Mouse (Mus musculus): ENCODE results near the gene Naa25. TPM values are rescaled to one million over a fixed set of nuclear protein-coding genes. Genes with fewer than 3 reads are reported as not detected.

Naa25 gene
- polyA plus RNA-seq, 1 experiment from 2014 or later: 38.0 TPM

DNA sequence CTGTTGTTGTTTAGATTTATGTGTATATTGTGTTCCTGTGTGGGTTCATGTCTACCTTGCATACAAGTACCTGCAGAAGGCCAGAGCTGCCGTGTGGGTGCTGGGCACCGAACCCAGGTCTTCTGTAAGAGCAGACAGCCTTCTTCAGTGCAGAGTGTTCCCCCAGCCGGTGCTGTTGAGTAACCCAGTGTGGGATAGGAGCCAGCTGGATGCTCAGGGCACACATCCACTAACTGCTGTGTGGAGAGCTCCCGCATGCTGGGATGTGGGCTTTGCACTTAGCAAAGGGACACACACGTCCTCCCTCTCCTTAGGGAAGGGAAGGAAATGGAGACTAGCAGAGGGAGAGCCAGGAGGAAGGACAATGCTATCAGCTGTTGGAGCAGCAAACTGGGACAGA, 40.4 kb downstream of the Naa25 start:
- Histone ChIP-seq H3K9ac (ENCODE audit: low read depth, low read length) (no peak overlapping the region), H3K4me2 (ENCODE audit: low read depth, low read length) (no peak overlapping the region), H3K9me3 (ENCODE audit: control insufficient read depth, low read length) (no peaks in the 10 kb centered on the region), H3K4me3 (ENCODE audit: low read depth, low read length) (no peak overlapping the region), H3K27ac (replicated peaks; ENCODE audit: low read depth, low read length) (no peak overlapping the region), H3K36me3 (ENCODE audit: control insufficient read depth, insufficient read depth, low read length) (peaks cover 91% of the 10 kb centered on the region), H3K27me3 (replicated peaks; ENCODE audit: control insufficient read depth, insufficient read depth, low read length) (no peaks in the 10 kb centered on the region), H3K4me1 (ENCODE audit: control insufficient read depth, insufficient read depth, low read length) (no peaks in the 10 kb centered on the region)
- ATAC-seq (ENCODE audit: low read depth) (no peak), DNase-seq (ENCODE audit: low spot score) (no peak)
- 85% methylated on average over 5 of the region's 5 CpGs for WGBS

DNA sequence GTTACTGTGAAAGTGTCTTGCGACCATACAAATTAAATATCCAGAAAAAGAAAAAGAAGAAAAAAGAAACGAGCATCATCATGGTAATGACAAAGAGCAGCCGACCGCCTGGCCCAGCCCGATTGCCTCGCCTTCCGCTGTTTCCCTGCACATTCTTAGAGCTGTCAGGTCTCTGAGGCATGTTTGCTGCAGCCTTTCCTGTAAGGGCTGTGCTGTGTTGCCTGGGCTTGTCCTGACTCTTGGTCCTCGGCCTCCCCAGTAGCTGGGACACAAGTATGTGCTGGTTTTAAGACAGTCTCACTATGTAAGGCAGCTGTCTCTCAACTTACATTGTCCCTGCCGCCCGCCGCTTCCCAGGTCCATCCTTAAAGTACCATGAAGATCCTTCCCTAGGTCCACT, 41.0 kb downstream of the Naa25 start:
- Histone ChIP-seq H3K9me3 (ENCODE audit: control insufficient read depth, low read length) (no peaks in the 10 kb centered on the region), H3K4me1 (ENCODE audit: control insufficient read depth, insufficient read depth, low read length) (no peaks in the 10 kb centered on the region), H3K27ac (replicated peaks; ENCODE audit: low read depth, low read length) (no peak overlapping the region), H3K4me3 (ENCODE audit: low read depth, low read length) (no peak overlapping the region), H3K36me3 (ENCODE audit: control insufficient read depth, insufficient read depth, low read length) (peaks cover 91% of the 10 kb centered on the region), H3K27me3 (replicated peaks; ENCODE audit: control insufficient read depth, insufficient read depth, low read length) (no peaks in the 10 kb centered on the region), H3K9ac (ENCODE audit: low read depth, low read length) (no peak overlapping the region), H3K4me2 (ENCODE audit: low read depth, low read length) (no peak overlapping the region)
- ATAC-seq (ENCODE audit: low read depth): no peak
- DNase-seq (ENCODE audit: low spot score): no peak
- 82% methylated on average over 11 of the region's 11 CpGs for WGBS

DNA sequence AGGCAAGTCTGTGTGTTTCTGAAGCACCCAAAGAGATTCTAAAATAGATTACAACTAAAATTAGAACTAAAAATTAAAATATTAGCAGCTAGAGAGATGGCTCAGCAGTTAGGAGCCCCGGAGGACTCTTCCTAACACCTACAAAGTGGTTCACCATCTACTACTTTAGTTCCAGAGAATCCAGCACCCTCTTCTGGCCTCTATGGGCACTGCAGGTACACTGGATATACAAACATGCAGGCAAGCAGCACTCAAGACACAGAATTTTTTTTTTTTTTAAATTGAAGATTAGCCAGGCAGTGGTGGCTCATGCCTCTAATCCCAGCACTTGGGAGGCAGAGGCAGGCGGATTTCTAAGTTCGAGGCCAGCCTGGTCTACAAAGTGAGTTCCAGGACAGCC, 45.8 kb downstream of the Naa25 start:
- H3K4me2 ChIP-seq (ENCODE audit: low read depth, low read length): no peak overlapping the region
- H3K4me1 ChIP-seq (ENCODE audit: control insufficient read depth, insufficient read depth, low read length): no peaks in the 10 kb centered on the region
- no peak overlapping the region for H3K4me3 ChIP-seq (ENCODE audit: low read depth, low read length)
- DNase-seq (ENCODE audit: low spot score) (no peak), ATAC-seq (ENCODE audit: low read depth) (no peak)
- peaks cover 93% of the 10 kb centered on the region for H3K36me3 ChIP-seq (ENCODE audit: control insufficient read depth, insufficient read depth, low read length)
- no peak overlapping the region for H3K27ac ChIP-seq (replicated peaks; ENCODE audit: low read depth, low read length)
- no peak overlapping the region for H3K9ac ChIP-seq (ENCODE audit: low read depth, low read length)
- H3K9me3 ChIP-seq (ENCODE audit: control insufficient read depth, low read length): no peaks in the 10 kb centered on the region
- no peaks in the 10 kb centered on the region for H3K27me3 ChIP-seq (replicated peaks; ENCODE audit: control insufficient read depth, insufficient read depth, low read length)
- WGBS: 94% methylated on average over 3 of the region's 3 CpGs

DNA sequence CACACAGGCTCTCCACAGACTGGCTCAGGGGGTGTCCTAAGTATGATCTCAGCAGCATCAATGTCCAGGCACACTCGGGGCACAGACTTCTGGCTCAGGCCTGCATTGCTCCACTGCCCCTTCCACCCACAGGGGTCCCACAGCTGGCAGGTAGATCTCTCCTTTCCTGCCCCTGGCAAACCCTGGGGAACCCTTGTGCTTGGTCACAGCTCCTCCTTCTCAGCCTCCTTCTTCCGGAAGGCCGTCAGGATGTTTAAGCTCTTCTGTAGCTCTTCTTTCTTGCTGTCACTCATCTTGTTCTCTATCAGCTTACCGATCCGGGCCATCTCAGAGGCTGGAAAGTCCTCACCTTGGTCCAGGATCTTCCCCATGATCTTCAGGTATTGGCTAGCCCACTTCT, 47.1 kb downstream of the Naa25 start:
- Histone ChIP-seq H3K9ac (ENCODE audit: low read depth, low read length) (no peak overlapping the region), H3K4me3 (ENCODE audit: low read depth, low read length) (no peak overlapping the region), H3K4me1 (ENCODE audit: control insufficient read depth, insufficient read depth, low read length) (no peaks in the 10 kb centered on the region), H3K36me3 (ENCODE audit: control insufficient read depth, insufficient read depth, low read length) (peaks cover 92% of the 10 kb centered on the region), H3K27ac (replicated peaks; ENCODE audit: low read depth, low read length) (no peak overlapping the region), H3K27me3 (replicated peaks; ENCODE audit: control insufficient read depth, insufficient read depth, low read length) (no peaks in the 10 kb centered on the region), H3K4me2 (ENCODE audit: low read depth, low read length) (no peak overlapping the region), H3K9me3 (ENCODE audit: control insufficient read depth, low read length) (no peaks in the 10 kb centered on the region)
- no peak for ATAC-seq (ENCODE audit: low read depth)
- DNase-seq (ENCODE audit: low spot score): no peak
- WGBS: 94% methylated on average over 5 of the region's 5 CpGs

DNA sequence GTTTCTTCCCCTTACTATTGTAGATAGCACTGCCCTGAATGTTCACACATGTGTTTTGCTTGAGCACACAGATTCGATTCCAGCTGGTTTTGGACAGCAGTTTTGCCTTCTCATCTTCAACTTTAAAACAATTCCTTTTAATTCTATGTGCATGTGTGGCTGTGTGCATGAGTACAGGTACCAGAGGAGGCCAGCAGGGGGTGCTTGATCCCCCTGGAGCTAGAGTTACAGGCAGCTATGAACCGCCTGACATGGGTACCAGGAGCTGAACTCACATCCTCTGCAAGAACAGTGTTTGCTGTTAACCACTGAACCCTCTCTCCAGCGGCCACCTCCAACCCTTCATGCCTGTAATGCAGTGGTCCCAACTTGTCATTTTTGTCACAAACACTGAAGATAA, 50.7 kb downstream of the Naa25 start:
- H3K4me3 ChIP-seq (ENCODE audit: low read depth, low read length): no peak overlapping the region
- no peaks in the 10 kb centered on the region for H3K9me3 ChIP-seq (ENCODE audit: control insufficient read depth, low read length)
- H3K9ac ChIP-seq (ENCODE audit: low read depth, low read length): no peak overlapping the region
- H3K4me2 ChIP-seq (ENCODE audit: low read depth, low read length): no peak overlapping the region
- DNase-seq (ENCODE audit: low spot score) (no peak), ATAC-seq (ENCODE audit: low read depth) (no peak)
- peaks cover 64% of the 10 kb centered on the region for H3K36me3 ChIP-seq (ENCODE audit: control insufficient read depth, insufficient read depth, low read length)
- WGBS: 91% methylated on average over 3 of the region's 3 CpGs
- H3K27me3 ChIP-seq (replicated peaks; ENCODE audit: control insufficient read depth, insufficient read depth, low read length): no peaks in the 10 kb centered on the region
- H3K4me1 ChIP-seq (ENCODE audit: control insufficient read depth, insufficient read depth, low read length): peaks cover 5% of the 10 kb centered on the region
- H3K27ac ChIP-seq (replicated peaks; ENCODE audit: low read depth, low read length): no peak overlapping the region

DNA sequence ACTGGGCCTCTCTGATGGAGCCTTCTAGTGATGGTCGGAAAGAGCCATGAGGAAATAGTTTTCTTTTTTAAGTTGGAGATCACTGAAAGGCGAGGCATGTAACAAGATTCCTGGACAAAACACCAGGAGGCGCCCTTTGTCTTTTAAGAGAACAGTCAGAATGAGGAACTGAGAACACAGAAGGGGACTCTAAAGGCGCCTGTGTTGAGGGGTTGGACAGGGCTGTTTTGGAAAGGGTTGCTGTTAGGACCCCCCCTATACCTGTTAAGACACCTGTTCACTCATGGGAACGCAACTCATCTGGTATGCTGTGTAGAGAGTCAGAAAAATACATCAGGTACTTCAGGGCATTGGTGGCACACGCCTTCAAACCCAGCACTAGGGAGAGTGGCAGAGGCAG, 52.2 kb downstream of the Naa25 start:
- WGBS: 63% methylated on average over 6 of the region's 6 CpGs
- Histone ChIP-seq H3K9me3 (ENCODE audit: control insufficient read depth, low read length) (no peaks in the 10 kb centered on the region), H3K4me2 (ENCODE audit: low read depth, low read length) (no peak overlapping the region), H3K36me3 (ENCODE audit: control insufficient read depth, insufficient read depth, low read length) (peaks cover 48% of the 10 kb centered on the region), H3K27me3 (replicated peaks; ENCODE audit: control insufficient read depth, insufficient read depth, low read length) (no peaks in the 10 kb centered on the region), H3K4me3 (ENCODE audit: low read depth, low read length) (no peak overlapping the region), H3K27ac (replicated peaks; ENCODE audit: low read depth, low read length) (no peak overlapping the region), H3K4me1 (ENCODE audit: control insufficient read depth, insufficient read depth, low read length) (peaks cover 8% of the 10 kb centered on the region), H3K9ac (ENCODE audit: low read depth, low read length) (no peak overlapping the region)
- DNase-seq (ENCODE audit: low spot score) (peak; percentile 56), ATAC-seq (ENCODE audit: low read depth) (no peak)

DNA sequence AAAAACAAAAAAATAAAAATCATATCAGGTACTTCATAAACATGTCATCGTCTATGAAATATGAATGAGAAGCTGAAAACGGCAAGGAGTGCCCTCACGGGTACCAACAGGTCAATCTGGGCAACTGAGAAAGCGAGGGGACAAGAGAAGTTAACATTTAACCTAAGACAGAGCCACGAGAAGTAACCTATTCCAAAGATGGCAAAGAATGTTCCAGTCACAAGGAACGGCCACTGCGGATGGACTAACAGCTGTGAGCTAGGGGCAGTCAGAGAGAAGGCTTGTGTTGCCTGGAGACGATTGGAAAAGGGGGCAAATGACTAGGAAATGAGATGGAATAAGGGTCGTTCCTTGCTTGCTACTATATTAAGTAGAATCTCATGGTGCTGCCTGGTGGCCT, 52.7 kb downstream of the Naa25 start:
- H3K4me3 ChIP-seq (ENCODE audit: low read depth, low read length): no peak overlapping the region
- no peak overlapping the region for H3K27ac ChIP-seq (replicated peaks; ENCODE audit: low read depth, low read length)
- H3K4me2 ChIP-seq (ENCODE audit: low read depth, low read length): peak overlapping the region; percentile 84; the same call in 1 of the 2 replicates
- H3K4me1 ChIP-seq (ENCODE audit: control insufficient read depth, insufficient read depth, low read length): peaks cover 8% of the 10 kb centered on the region
- H3K27me3 ChIP-seq (replicated peaks; ENCODE audit: control insufficient read depth, insufficient read depth, low read length): no peaks in the 10 kb centered on the region
- no peak for DNase-seq (ENCODE audit: low spot score)
- no peaks in the 10 kb centered on the region for H3K9me3 ChIP-seq (ENCODE audit: control insufficient read depth, low read length)
- WGBS: 81% methylated on average over 9 of the region's 9 CpGs
- H3K36me3 ChIP-seq (ENCODE audit: control insufficient read depth, insufficient read depth, low read length): peaks cover 43% of the 10 kb centered on the region
- no peak for ATAC-seq (ENCODE audit: low read depth)
- no peak overlapping the region; the same call in 1 of the 2 replicates for H3K9ac ChIP-seq (ENCODE audit: low read depth, low read length)

DNA sequence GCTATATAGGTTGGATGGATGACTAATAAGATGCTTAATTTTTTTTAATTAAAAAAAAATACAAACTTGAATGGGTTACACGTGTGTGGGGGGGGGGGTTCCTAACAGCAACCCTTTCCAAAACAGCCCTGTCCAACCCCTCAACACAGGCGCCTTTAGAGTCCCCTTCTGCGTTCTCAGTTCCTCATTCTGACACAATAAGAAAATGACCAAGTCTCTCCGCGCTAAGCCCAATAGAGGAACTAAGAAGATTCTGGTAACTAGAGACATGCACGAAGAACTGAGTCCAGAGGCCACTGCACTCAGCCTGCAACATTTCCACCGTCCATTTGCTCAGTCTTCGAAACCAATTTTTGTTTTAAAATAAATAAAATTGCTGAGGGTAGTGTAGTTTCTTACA, 53.5 kb downstream of the Naa25 start:
- DNase-seq (ENCODE audit: low spot score) (no peak), ATAC-seq (ENCODE audit: low read depth) (no peak)
- Histone ChIP-seq H3K9ac (ENCODE audit: low read depth, low read length) (peak overlapping the region; percentile 98), H3K36me3 (ENCODE audit: control insufficient read depth, insufficient read depth, low read length) (peaks cover 36% of the 10 kb centered on the region), H3K27me3 (replicated peaks; ENCODE audit: control insufficient read depth, insufficient read depth, low read length) (no peaks in the 10 kb centered on the region), H3K4me1 (ENCODE audit: control insufficient read depth, insufficient read depth, low read length) (peaks cover 8% of the 10 kb centered on the region), H3K4me3 (ENCODE audit: low read depth, low read length) (peak overlapping the region; percentile 98), H3K4me2 (ENCODE audit: low read depth, low read length) (peak overlapping the region; percentile 84), H3K9me3 (ENCODE audit: control insufficient read depth, low read length) (no peaks in the 10 kb centered on the region), H3K27ac (replicated peaks; ENCODE audit: low read depth, low read length) (peak overlapping the region; percentile 97; the same call in 1 of the 2 replicates)
- WGBS: 25% methylated on average over 8 of the region's 8 CpGs

DNA sequence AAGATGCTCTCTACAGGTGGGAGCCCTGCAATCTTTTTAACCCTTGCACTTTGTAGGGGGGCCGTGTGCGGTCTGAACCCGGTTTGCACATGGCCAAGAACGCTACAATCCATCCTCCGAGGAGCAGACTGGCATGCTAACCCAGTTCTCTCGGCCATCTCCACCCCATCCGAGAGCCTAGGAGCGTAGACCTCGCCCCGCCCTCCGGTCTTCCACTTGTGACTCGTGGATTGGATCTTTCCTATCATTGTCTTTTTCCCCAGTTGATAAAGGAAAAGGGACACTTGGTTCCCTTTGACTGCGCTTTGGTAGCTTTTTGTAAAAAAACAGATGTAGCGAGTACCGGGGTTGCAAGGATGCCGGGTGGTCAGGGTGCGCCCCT, 53.9 kb downstream of the Naa25 start, which contains the start of gene Tmem116:
Tmem116 (plus strand) TSS at position 250 of the 382 bp plus-strand sequence.
- Histone ChIP-seq H3K27ac (replicated peaks; ENCODE audit: low read depth, low read length) (peak within 1 kb of the TSS; percentile 97), H3K9ac (ENCODE audit: low read depth, low read length) (peak within 1 kb of the TSS; percentile 98), H3K4me1 (ENCODE audit: control insufficient read depth, insufficient read depth, low read length) (peaks cover 8% of the 10 kb centered on the region), H3K27me3 (replicated peaks; ENCODE audit: control insufficient read depth, insufficient read depth, low read length) (no peaks in the 10 kb centered on the region), H3K4me2 (ENCODE audit: low read depth, low read length) (peak within 1 kb of the TSS; percentile 84), H3K9me3 (ENCODE audit: control insufficient read depth, low read length) (no peaks in the 10 kb centered on the region), H3K36me3 (ENCODE audit: control insufficient read depth, insufficient read depth, low read length) (peaks cover 32% of the 10 kb centered on the region), H3K4me3 (ENCODE audit: low read depth, low read length) (peak within 1 kb of the TSS; percentile 98)
- 0% methylated on average over 17 of the region's 17 CpGs for WGBS
- ATAC-seq (ENCODE audit: low read depth) (no peak), DNase-seq (ENCODE audit: low spot score) (peak; percentile 49)
